Mouse (Mus musculus): ENCODE measurements at regions not wholly inside any gene's neighbourhood (a gene's known extent, or its start where the extent isn't known, plus 50 kb on each side); places are given as distances from the start of the nearest gene placed in this dataset.
A peak's percentile ranks its signal among the peaks of the same experiment; 100 is the strongest.
"Not testable (repeated sequence)": the region's sequence is repeated elsewhere in the genome, so short reads cannot be mapped to it uniquely, and the experiment has no call there.

- peak; percentile 55 for TF ChIP-seq CTCF (conservative IDR thresholded peaks at IDR 0.05)
- DNase-seq (ENCODE audit: low spot score in 2 of 2), result no peak
- no peak overlapping the region for H3K27ac ChIP-seq
- no peak overlapping the region for H3K4me3 ChIP-seq
These were observed 139.2 kb downstream of the Arrdc3 start for GRCm38 (mm10) chr13:81022410-81022809.

GRCm38 (mm10) chr13:81025241-81025760, 142.1 kb downstream of the Arrdc3 start:
- H3K4me3 ChIP-seq; H3K27ac ChIP-seq; DNase-seq (ENCODE audit: low spot score in 2 of 2): not testable (repeated sequence)

- no peak overlapping the region for H3K27ac ChIP-seq
- no peak for DNase-seq (ENCODE audit: low spot score in 2 of 2)
- no peak for TF ChIP-seq CTCF (conservative IDR thresholded peaks at IDR 0.05)
These were observed 154.1 kb downstream of the Arrdc3 start for GRCm38 (mm10) chr13:81037316-81037715.

GRCm38 (mm10) chr13:81038736-81039135, 155.6 kb downstream of the Arrdc3 start:
- no peak for TF ChIP-seq CTCF (conservative IDR thresholded peaks at IDR 0.05)
- no peak overlapping the region for H3K4me3 ChIP-seq
- no peak for DNase-seq (ENCODE audit: low spot score in 2 of 2)
- H3K27ac ChIP-seq, result no peak overlapping the region

More at GRCm38 (mm10) chr13:81037316-81037715, 154.1 kb downstream of the Arrdc3 start:
- no peak overlapping the region for H3K4me3 ChIP-seq

GRCm38 (mm10) chr13:81040494-81040893, 157.3 kb downstream of the Arrdc3 start:
- Histone ChIP-seq H3K27ac (no peak overlapping the region), H3K4me3 (no peak overlapping the region)
- no peak for DNase-seq (ENCODE audit: low spot score in 2 of 2)
- no peak for TF ChIP-seq CTCF (conservative IDR thresholded peaks at IDR 0.05)

GRCm38 (mm10) chr13:81041646-81042045, 158.5 kb downstream of the Arrdc3 start:
- TF ChIP-seq CTCF (conservative IDR thresholded peaks at IDR 0.05), result no peak
- Histone ChIP-seq H3K27ac (no peak overlapping the region), H3K4me3 (no peak overlapping the region)
- no peak for DNase-seq (ENCODE audit: low spot score in 2 of 2)

Data from layer of hippocampus, adult 2 months (tissue).